Mouse (Mus musculus) limb, embryonic 14.5 days (tissue): ENCODE measurements around the gene Best1. TPM values are rescaled to one million over a fixed set of nuclear protein-coding genes. Genes with fewer than 3 reads are reported as not detected.

Experiments
- ATAC-seq: fragments of 200-750 bp; cut with Nextera tagmentation; 2 replicates; pipeline ENCODE4 v1.8.0; 2017; ENCODE audit warnings: low read depth, moderate number of reproducible peaks, moderate TSS enrichment; ENCODE audit not compliant: low FRiP score
- DNase-seq: peaks from one replicate; pipeline ENCODE4 v3.0.0-alpha.2; 2015; ENCODE audit warnings: low spot score
- H3K27ac ChIP-seq: fragments of 300-500 bp; sonication (generic); replicated peaks from 2 replicates; pipeline ENCODE4 v1.5.1; 2014; ENCODE audit warnings: low read depth, mild to moderate bottlenecking, low read length, moderate library complexity, mixed read lengths
- H3K27me3 ChIP-seq: fragments of 300-500 bp; sonication (generic); 2 replicates; pipeline ENCODE4 v1.6.1; 2014; ENCODE audit warnings: low read length, mixed read lengths; ENCODE audit not compliant: control insufficient read depth, insufficient read depth
- H3K36me3 ChIP-seq: fragments of 300-500 bp; sonication (generic); 2 replicates; pipeline ENCODE4 v1.6.1; 2014; ENCODE audit warnings: mild to moderate bottlenecking, low read length, moderate library complexity, mixed read lengths; ENCODE audit not compliant: control insufficient read depth, insufficient read depth
- H3K4me1 ChIP-seq: fragments of 300-500 bp; sonication (generic); 2 replicates; pipeline ENCODE4 v1.6.1; 2014; ENCODE audit warnings: antibody characterized with exemption, low read length, mixed read lengths; ENCODE audit not compliant: control insufficient read depth, insufficient read depth
- H3K4me2 ChIP-seq: fragments of 300-500 bp; sonication (generic); replicated peaks from 2 replicates; pipeline ENCODE4 v1.6.1; 2014; ENCODE audit warnings: low read depth, mild to moderate bottlenecking, low read length, moderate library complexity; ENCODE audit not compliant: severe bottlenecking
- H3K4me3 ChIP-seq: fragments of 300-500 bp; sonication (generic); replicated peaks from 2 replicates; pipeline ENCODE4 v1.5.1; 2014; ENCODE audit warnings: low read length
- H3K9ac ChIP-seq: fragments of 300-500 bp; sonication (generic); 2 replicates; pipeline ENCODE4 v1.6.1; 2014; ENCODE audit warnings: mild to moderate bottlenecking, low read depth, low read length, moderate library complexity; ENCODE audit not compliant: severe bottlenecking
- H3K9me3 ChIP-seq: fragments of 300-500 bp; sonication (generic); 2 replicates; pipeline ENCODE4 v1.6.1; 2016; ENCODE audit warnings: low read length; ENCODE audit not compliant: control insufficient read depth
- POLR2A ChIP-seq: fragments of 200-500 bp; IDR thresholded peaks from 2 replicates; pipeline ENCODE4 v1.8.0; 2012; ENCODE audit warnings: inconsistent platforms, mild to moderate bottlenecking, moderate library complexity, borderline replicate concordance; ENCODE audit not compliant: insufficient read depth, insufficient read length; ENCODE audit errors: extremely low read depth
- WGBS: fragments of 180-500 bp; shearing (Covaris S2); extraction: QIAGEN DNeasy Blood & Tissue Kit; methylation state at CpG from one replicate; pipeline ENCODE4 v1.1.7; 2014; 5-methylcytosine and 5-hydroxymethylcytosine counted together
- polyA plus RNA-seq, 2 experiments: library from polyadenylated mRNA; depleted of rRNA in 1 of 2; stranded (reverse) in 1 of 2; unstranded in 1 of 2; fragments of >200 nt; fragmentation: Nextera tagmentation in 1 of 2; extraction: Ambion mirVana in 1 of 2; gene quantifications; 2 replicates each; pipeline versions ENCODE4 v1.2.1 to v1.2.3; 2012 to 2014

The Best1 gene
- polyA plus RNA-seq, 2 experiments: 1.5 to 1.7 TPM

DNA sequence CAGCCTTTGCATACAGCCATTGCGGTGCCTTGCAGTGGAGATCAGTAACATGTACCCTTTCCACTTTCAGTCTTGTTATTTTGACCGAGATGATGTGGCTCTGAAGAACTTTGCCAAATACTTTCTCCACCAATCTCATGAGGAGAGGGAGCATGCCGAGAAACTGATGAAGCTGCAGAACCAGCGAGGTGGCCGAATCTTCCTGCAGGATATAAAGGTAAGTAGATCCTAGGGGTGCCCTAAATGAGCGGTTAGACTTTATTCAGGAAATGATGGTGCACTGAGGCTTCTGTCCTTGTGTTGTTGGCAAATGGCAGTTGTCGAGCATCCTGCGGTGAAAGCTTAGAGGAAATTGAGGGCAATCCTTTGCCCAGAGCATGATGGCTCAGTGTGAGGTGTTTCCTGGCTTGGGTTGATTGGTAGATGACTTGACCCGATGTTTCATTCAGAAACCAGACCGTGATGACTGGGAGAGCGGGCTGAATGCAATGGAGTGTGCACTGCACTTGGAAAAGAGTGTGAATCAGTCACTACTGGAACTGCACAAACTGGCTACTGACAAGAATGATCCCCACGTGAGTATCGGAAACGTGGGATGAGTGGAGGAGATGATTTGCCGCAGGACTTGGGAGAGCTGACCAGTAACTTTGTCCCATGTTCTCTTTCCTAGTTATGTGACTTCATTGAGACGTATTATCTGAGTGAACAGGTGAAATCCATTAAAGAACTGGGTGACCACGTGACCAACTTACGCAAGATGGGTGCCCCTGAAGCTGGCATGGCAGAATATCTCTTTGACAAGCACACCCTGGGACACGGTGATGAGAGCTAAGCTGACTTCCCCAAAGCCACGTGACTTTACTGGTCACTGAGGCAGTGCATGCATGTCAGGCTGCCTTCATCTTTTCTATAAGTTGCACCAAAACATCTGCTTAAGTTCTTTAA, 17.1 kb downstream of the Best1 start:
- no peak for DNase-seq
- Histone ChIP-seq H3K4me2 (peak overlapping the region; percentile 87), H3K36me3 (peaks cover 24% of the 10 kb centered on the region), H3K9ac (peak overlapping the region; percentile 86; the same call in 1 of the 2 replicates), H3K9me3 (no peaks in the 10 kb centered on the region), H3K4me3 (peak overlapping the region; percentile 89), H3K27me3 (no peaks in the 10 kb centered on the region), H3K27ac (no peak overlapping the region), H3K4me1 (peaks cover 18% of the 10 kb centered on the region)
- TF ChIP-seq POLR2A: no peak
- ATAC-seq: no peak
- 93% methylated on average over 20 of the region's 20 CpGs for WGBS

DNA sequence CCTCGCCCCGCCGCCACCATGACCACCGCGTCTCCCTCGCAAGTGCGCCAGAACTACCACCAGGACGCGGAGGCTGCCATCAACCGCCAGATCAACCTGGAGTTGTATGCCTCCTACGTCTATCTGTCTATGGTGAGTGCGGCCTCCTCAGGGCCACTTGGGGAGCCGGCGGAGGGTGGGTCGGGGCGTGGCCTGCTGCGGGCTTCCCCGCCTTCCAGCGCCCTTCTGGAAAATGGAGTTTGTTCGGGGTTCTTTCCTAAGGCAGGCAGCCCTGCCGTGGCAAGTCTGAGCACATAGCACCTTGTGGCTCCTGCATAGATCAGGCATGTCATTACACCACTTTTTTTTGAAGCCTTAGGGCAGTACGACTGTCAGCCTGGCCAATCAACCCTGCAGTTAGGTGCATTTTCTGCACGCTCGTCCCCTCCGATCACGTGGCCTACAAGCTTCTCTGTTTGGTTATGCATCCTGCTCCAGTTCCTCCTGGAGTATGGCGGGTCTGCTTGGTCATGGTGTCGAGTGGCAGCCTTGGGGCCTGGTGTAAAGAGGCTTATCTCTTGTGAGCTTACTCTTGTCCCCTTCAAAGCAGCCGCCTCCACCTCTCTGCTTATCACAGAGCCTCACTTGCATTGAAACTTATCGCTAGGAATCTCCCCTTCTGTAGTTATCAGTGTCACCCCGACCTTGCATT, 18.4 kb downstream of the Best1 start:
- peak; percentile 66 for DNase-seq
- peak overlapping the region; percentile 91 for H3K27ac ChIP-seq
- H3K36me3 ChIP-seq: peaks cover 24% of the 10 kb centered on the region
- ATAC-seq: peak; percentile 76
- peak overlapping the region; percentile 86 for H3K9ac ChIP-seq
- H3K4me1 ChIP-seq: peaks cover 23% of the 10 kb centered on the region
- no peak for TF ChIP-seq POLR2A
- peak overlapping the region; percentile 89 for H3K4me3 ChIP-seq
- H3K4me2 ChIP-seq: peak overlapping the region; percentile 87
- no peaks in the 10 kb centered on the region for H3K9me3 ChIP-seq
- no peaks in the 10 kb centered on the region for H3K27me3 ChIP-seq
- 1% methylated on average over 30 of the region's 31 CpGs for WGBS

DNA sequence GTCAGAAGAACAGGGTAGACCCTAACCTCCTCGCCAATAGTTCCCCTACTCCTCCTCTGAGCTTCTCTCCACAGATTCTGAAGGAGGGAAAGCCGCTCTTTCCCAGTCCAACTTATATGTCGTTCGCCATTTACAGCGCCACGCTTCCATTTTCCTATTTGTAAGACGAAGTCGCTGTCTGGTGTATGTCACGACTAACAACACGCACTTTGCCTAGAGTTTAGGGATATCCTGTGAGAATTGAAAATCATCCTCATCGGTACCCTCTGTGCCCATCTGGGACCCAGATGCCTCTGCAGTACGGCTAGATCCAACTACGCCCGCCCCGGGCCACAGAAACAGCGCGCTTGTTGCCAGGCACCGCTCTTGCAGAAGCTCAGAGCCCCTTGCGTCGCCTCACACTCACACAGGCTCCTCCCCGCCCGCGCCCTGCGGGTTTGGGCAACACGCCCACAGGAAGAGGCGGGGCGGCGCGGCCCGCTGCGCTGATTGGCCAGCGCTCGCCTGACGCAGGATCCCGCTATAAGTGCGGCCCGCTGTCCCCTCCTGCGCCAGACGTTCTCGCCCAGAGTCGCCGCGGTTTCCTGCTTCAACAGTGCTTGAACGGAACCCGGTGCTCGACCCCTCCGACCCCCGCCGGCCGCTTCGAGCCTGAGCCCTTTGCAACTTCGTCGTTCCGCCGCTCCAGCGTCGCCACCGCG, 19.1 kb downstream of the Best1 start:
- DNase-seq (peak; percentile 93), ATAC-seq (peak; percentile 98)
- H3K9ac ChIP-seq: peak overlapping the region; percentile 86
- H3K27ac ChIP-seq: peak overlapping the region; percentile 91
- H3K27me3 ChIP-seq: no peaks in the 10 kb centered on the region
- H3K4me1 ChIP-seq: peaks cover 20% of the 10 kb centered on the region
- H3K4me3 ChIP-seq: peak overlapping the region; percentile 89
- peaks cover 24% of the 10 kb centered on the region for H3K36me3 ChIP-seq
- TF ChIP-seq POLR2A: peak; percentile 84; the same call in 1 of the 2 replicates
- WGBS: 2% methylated on average over 58 of the region's 59 CpGs
- peak overlapping the region; percentile 87 for H3K4me2 ChIP-seq
- H3K9me3 ChIP-seq: no peaks in the 10 kb centered on the region

DNA sequence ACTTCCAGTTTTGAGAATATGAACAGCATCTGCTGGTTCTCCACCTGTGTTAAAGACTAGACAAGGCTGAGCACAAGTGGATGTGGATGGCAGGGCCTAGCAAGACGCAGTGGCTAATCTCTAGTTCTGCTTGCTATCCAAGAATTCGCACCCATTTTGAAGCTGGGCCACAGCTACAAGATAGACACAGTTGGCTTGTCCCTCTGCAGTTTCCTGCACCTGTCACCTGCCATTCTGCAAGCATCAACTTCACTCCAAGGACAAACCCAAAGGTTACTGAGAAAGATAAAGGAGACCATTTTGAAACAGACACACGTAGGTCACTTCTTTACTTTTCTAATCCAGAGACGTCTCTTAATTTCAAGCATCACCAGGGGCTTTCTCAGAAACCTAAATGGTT, 19.8 kb downstream of the Best1 start:
- peaks cover 24% of the 10 kb centered on the region for H3K36me3 ChIP-seq
- H3K4me1 ChIP-seq: peaks cover 17% of the 10 kb centered on the region
- ATAC-seq (no peak), DNase-seq (no peak)
- no peaks in the 10 kb centered on the region for H3K9me3 ChIP-seq
- H3K4me2 ChIP-seq: peak overlapping the region; percentile 87
- TF ChIP-seq POLR2A: no peak
- peak overlapping the region; percentile 89; the same call in 1 of the 2 replicates for H3K4me3 ChIP-seq
- no peaks in the 10 kb centered on the region for H3K27me3 ChIP-seq
- peak overlapping the region; percentile 86 for H3K9ac ChIP-seq
- WGBS: 64% methylated on average over 4 of the region's 4 CpGs
- H3K27ac ChIP-seq: peak overlapping the region; percentile 86

DNA sequence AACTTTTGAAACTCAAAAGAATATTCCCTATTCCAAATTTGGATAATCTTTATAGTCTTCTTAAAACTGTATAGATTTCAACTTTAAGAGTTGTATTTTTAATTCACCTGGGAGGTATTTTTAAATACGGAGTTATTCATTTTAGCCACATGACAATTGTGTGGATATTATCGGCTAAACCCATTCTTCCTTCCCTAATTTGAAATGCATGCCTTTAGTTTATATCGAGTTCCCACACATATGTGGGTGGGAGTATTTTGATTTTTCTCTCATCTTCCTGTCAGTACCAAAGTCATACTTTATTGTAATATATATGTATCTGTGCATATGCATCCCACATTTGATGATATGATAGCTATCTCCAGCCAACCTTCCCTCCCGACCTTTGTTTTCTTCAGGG, 21.2 kb downstream of the Best1 start, which contains the start of gene Fth1:
Fth1 (plus strand) TSS at position 341 of the 400 bp plus-strand sequence.
- 88% methylated on average over 4 of the region's 4 CpGs for WGBS
- DNase-seq (no peak), ATAC-seq (no peak)
- no peaks in the 10 kb centered on the region for H3K9me3 ChIP-seq
- H3K4me1 ChIP-seq: peaks cover 17% of the 10 kb centered on the region
- no peak within 1 kb of the TSS for H3K4me3 ChIP-seq
- no peak within 1 kb of the TSS for H3K9ac ChIP-seq
- no peak within 1 kb of the TSS for H3K4me2 ChIP-seq
- H3K27me3 ChIP-seq: no peaks in the 10 kb centered on the region
- H3K27ac ChIP-seq: no peak within 1 kb of the TSS
- TF ChIP-seq POLR2A: no peak
- peaks cover 15% of the 10 kb centered on the region for H3K36me3 ChIP-seq
